Comparison of ENCODE assay signal across 11 mouse cellular contexts in the genomic region with DNA sequence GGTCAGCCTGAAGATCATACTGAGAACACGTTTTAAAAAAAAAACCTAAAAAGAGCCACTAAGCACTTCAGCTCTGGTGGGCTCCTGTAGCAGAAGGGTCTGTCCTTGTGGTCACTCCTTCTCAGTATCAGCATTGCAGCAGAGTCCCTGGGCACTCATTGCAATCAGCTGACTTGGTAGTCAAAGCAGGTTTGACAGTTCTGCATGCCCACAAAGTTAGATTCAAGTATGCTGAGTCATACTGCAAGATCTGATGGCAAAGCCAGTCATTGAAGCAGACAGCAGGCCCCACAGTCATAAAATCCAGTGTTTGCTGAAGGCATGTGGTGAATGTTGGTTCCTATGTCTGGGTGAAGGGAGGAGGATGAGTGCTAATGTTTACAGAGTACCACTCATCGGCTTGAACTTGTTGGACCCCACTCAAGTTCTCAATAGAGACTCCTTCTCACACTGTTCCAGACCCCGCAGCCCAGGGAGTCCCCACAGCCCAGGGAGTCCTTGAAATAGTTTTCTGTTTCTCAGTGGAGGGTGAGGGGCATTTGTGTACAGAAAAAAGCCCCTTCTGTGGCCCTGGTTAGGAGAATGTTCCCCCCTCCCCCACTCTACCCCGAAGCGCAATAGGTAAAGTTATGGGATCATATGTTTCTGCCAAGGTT. TPM values are rescaled to one million over a fixed set of nuclear protein-coding genes. Genes with fewer than 3 reads are reported as not detected.
DNase-seq lines count a peak whose midpoint lies in the region; ATAC-seq and TF ChIP-seq lines count a peak whose summit lies in the region.
"Had no signal": no experiment of that assay in that cellular context is flagged by ENCODE, and none has a peak within 500 bp of the region (broad histone marks: within the 10 kb centered on the region; RNA-seq: fewer than 3 reads in every experiment).

No protein-coding gene starts in this region.

- peaks cover 0 to 19% of the 10 kb centered on the region in 2 experiments; a peak in 2 of 4 replicates for H3K36me3 ChIP-seq in MEL (ENCODE audit: control insufficient read depth in 1 of 2, insufficient read depth in 2 of 2, low read length in 2 of 2)
- H3K36me3 ChIP-seq in liver, embryonic 16.5 days (ENCODE audit: control insufficient read depth, insufficient read depth): no peaks in the 10 kb centered on the region
- H3K36me3 ChIP-seq in forebrain, embryonic 16.5 days (ENCODE audit: control insufficient read depth, insufficient read depth): no peaks in the 10 kb centered on the region

- no peaks in the 10 kb centered on the region for H3K79me2 ChIP-seq in MEL (ENCODE audit: control insufficient read depth, insufficient read depth, low read length, poor library complexity)

- TF ChIP-seq RAD21 in MEL (IDR thresholded peaks at IDR 0.05; ENCODE audit: low read depth, low read length): no peak

- peak; percentile 63 for ATAC-seq in liver, embryonic 16.5 days (ENCODE audit: low read depth)
- no peak for ATAC-seq in forebrain, embryonic 16.5 days

- no peak overlapping the region for H3K9ac ChIP-seq in MEL (ENCODE audit: control insufficient read depth, low read depth, low read length, poor library complexity, severe bottlenecking)
- H3K9ac ChIP-seq in liver, embryonic 16.5 days (ENCODE audit: low read depth, low read length): no peak overlapping the region
- no peak overlapping the region for H3K9ac ChIP-seq in forebrain, embryonic 16.5 days (replicated peaks; ENCODE audit: low read depth, low read length)

- H3K27me3 ChIP-seq in MEL (ENCODE audit: control insufficient read depth in 1 of 2, insufficient read depth in 2 of 2, low read length in 2 of 2): no peaks in the 10 kb centered on the region
- no peaks in the 10 kb centered on the region for H3K27me3 ChIP-seq in liver, embryonic 16.5 days (ENCODE audit: control insufficient read depth, insufficient read depth, low read depth, low read length)
- no peaks in the 10 kb centered on the region for H3K27me3 ChIP-seq in forebrain, embryonic 16.5 days (replicated peaks; ENCODE audit: control insufficient read depth, insufficient read depth, low read length)

- peaks cover 18 to 23% of the 10 kb centered on the region in 2 experiments for H3K4me1 ChIP-seq in MEL (ENCODE audit: control insufficient read depth in 1 of 2, insufficient read depth in 2 of 2, low read length in 2 of 2)
- peaks cover 10% of the 10 kb centered on the region; the same call in 1 of the 2 replicates for H3K4me1 ChIP-seq in liver, embryonic 16.5 days (ENCODE audit: control insufficient read depth, low read depth, low read length)
- no peaks in the 10 kb centered on the region for H3K4me1 ChIP-seq in forebrain, embryonic 16.5 days (replicated peaks; ENCODE audit: control insufficient read depth, insufficient read depth, low read length)

- TF ChIP-seq POLR2A in MEL (IDR thresholded peaks at IDR 0.05; ENCODE audit: control insufficient read depth in 1 of 2, insufficient read depth in 1 of 2, low read depth in 1 of 2, low read length in 2 of 2, poor library complexity in 1 of 2): no peak

- WGBS in liver, embryonic 16.5 days (ENCODE audit: insufficient replicate concordance): 63% methylated on average over 5 of the region's 5 CpGs
- 82% methylated on average over 5 of the region's 5 CpGs for WGBS in forebrain, embryonic 16.5 days

- H3K4me3 ChIP-seq in MEL (ENCODE audit: control insufficient read depth in 1 of 2, insufficient read depth in 1 of 2, low read depth in 2 of 2, low read length in 2 of 2): no peak overlapping the region
- no peak overlapping the region for H3K4me3 ChIP-seq in liver, embryonic 16.5 days (ENCODE audit: low read depth, low read length)
- H3K4me3 ChIP-seq in forebrain, embryonic 16.5 days (replicated peaks; ENCODE audit: low read length): no peak overlapping the region

- H3K4me2 ChIP-seq in liver, embryonic 16.5 days (ENCODE audit: low read depth, low read length): no peak overlapping the region
- no peak overlapping the region for H3K4me2 ChIP-seq in forebrain, embryonic 16.5 days (ENCODE audit: low read length)

- H3K27ac ChIP-seq in MEL (ENCODE audit: control insufficient read depth, low read depth, low read length): no peak overlapping the region; the same call in 1 of the 2 replicates
- no peak overlapping the region for H3K27ac ChIP-seq in liver, embryonic 16.5 days (ENCODE audit: low read length)
- no peak overlapping the region for H3K27ac ChIP-seq in forebrain, embryonic 16.5 days (ENCODE audit: low read length)

- peak; percentile 37 to 86 for DNase-seq in adrenal gland, adult (ENCODE audit: inconsistent age in 2 of 2, low spot score in 1 of 2)
- DNase-seq in adrenal gland, postnatal 4 days (ENCODE audit: low spot score in 2 of 2): no peak
- DNase-seq in MEL (ENCODE audit: low read depth, low spot score): peak; percentile 83
- peak; percentile 72 for DNase-seq in fibroblast of lung, adult 2 months (ENCODE audit: low read depth)
- DNase-seq in frontal cortex, adult 2 months (ENCODE audit: extremely low spot score in 1 of 2, low spot score in 1 of 2): no peak
- no peak for DNase-seq in cerebellum, postnatal 36 days
- DNase-seq: embryo, embryonic 11 days; lung, adult 2 months; right cerebral cortex, postnatal 14 days had no signal

- TF ChIP-seq CTCF in MEL (IDR thresholded peaks at IDR 0.05 in 2 of 3, conservative IDR thresholded peaks at IDR 0.05 in 1 of 3; ENCODE audit: control insufficient read depth in 1 of 3, insufficient read depth in 1 of 3, low read depth in 2 of 3, low read length in 3 of 3, poor library complexity in 1 of 3, severe bottlenecking in 1 of 3): no peak

- no peaks in the 10 kb centered on the region for H3K9me3 ChIP-seq in MEL (replicated peaks; ENCODE audit: insufficient read depth, low read length)
- no peaks in the 10 kb centered on the region for H3K9me3 ChIP-seq in liver, embryonic 16.5 days (replicated peaks; ENCODE audit: control insufficient read depth, low read length)
- H3K9me3 ChIP-seq in forebrain, embryonic 16.5 days (ENCODE audit: control insufficient read depth, low read length): no peaks in the 10 kb centered on the region

- TF ChIP-seq EP300 in MEL (IDR thresholded peaks at IDR 0.05; ENCODE audit: low read depth in 1 of 2, low read length in 2 of 2): peak; percentile 71 to 73

TF ChIP-seq in MEL, 35 proteins besides CTCF, POLR2A, EP300 and RAD21:
- TF ChIP-seq ELF1 (IDR thresholded peaks at IDR 0.05; ENCODE audit: low read depth, low read length) (no peak), TCF12 (IDR thresholded peaks at IDR 0.05; ENCODE audit: low read depth, low read length) (peak; percentile 40; the same call in 1 of the 2 replicates), NELFE (IDR thresholded peaks at IDR 0.05; ENCODE audit: low read depth, low read length) (no peak; the same call in 1 of the 2 replicates), MAX (IDR thresholded peaks at IDR 0.05; ENCODE audit: low read length) (peak; percentile 71; the same call in 1 of the 2 replicates), SIN3A (IDR thresholded peaks at IDR 0.05; ENCODE audit: low read length) (peak; percentile 96), GABPA (IDR thresholded peaks at IDR 0.05; ENCODE audit: low read depth, low read length) (peak; percentile 90), MXI1 (IDR thresholded peaks at IDR 0.05; ENCODE audit: low read depth, low read length) (peak; percentile 93), HCFC1 (IDR thresholded peaks at IDR 0.05; ENCODE audit: low read depth, low read length) (no peak), ZNF384 (IDR thresholded peaks at IDR 0.05; ENCODE audit: low read depth, low read length) (peak; percentile 33; the same call in 1 of the 2 replicates), MAZ (IDR thresholded peaks at IDR 0.05; ENCODE audit: low read depth, low read length) (0 out of 2 replicates have a peak, but pooled peaks have one; percentile 28), POLR2AphosphoS2 (IDR thresholded peaks at IDR 0.05; ENCODE audit: low read length) (no peak), MYB (IDR thresholded peaks at IDR 0.05; ENCODE audit: low read depth, low read length) (no peak), JUND (IDR thresholded peaks at IDR 0.05; ENCODE audit: low read depth, low read length) (0 out of 2 replicates have a peak, but pooled peaks have one; percentile 45), MEF2A (IDR thresholded peaks at IDR 0.05; ENCODE audit: extremely low read depth, insufficient replicate concordance, low read depth, low read length, poor library complexity, severe bottlenecking) (no peak), TAL1 (IDR thresholded peaks at IDR 0.05; ENCODE audit: low read length) (peak; percentile 51; the same call in 1 of the 2 replicates), CHD1 (IDR thresholded peaks at IDR 0.05; ENCODE audit: low read depth, low read length) (no peak), UBTF (IDR thresholded peaks at IDR 0.05; ENCODE audit: borderline replicate concordance, insufficient read depth, low read depth, low read length) (no peak), MYC (IDR thresholded peaks at IDR 0.05; ENCODE audit: low read depth, low read length) (0 out of 2 replicates have a peak, but pooled peaks have one; percentile 43), ZMIZ1 (IDR thresholded peaks at IDR 0.05; ENCODE audit: low read depth, low read length) (no peak), USF1 (IDR thresholded peaks at IDR 0.05; ENCODE audit: low read depth, low read length) (peak; percentile 70), MAFK (IDR thresholded peaks at IDR 0.05; ENCODE audit: borderline replicate concordance, low read depth, low read length) (peak; percentile 85; the same call in 1 of the 2 replicates), NRF1 (IDR thresholded peaks at IDR 0.05; ENCODE audit: insufficient read depth, low read depth, low read length, poor library complexity, severe bottlenecking) (no peak), GATA1 (IDR thresholded peaks at IDR 0.05; ENCODE audit: low read depth, low read length) (peak; percentile 45; the same call in 1 of the 2 replicates), E2F4 (IDR thresholded peaks at IDR 0.05; ENCODE audit: borderline replicate concordance, low read depth, low read length) (no peak), RCOR1 (IDR thresholded peaks at IDR 0.05; ENCODE audit: low read depth, low read length) (peak; percentile 44; the same call in 1 of the 2 replicates), ETS1 (IDR thresholded peaks at IDR 0.05; ENCODE audit: low read depth, low read length) (peak; percentile 94)

RNA-seq across cellular contexts. Expression of a gene that starts 47.2 kb away (rescaled TPM):
- 100 to 1,000 TPM; 293 to 303 TPM for total RNA-seq in adrenal gland, postnatal 4 days (2021)
- 46.5 and 53.1 TPM in 2 replicates for total RNA-seq in MEL (2012; rRNA removed)
- polyA plus RNA-seq in MEL (2012; ENCODE audit: insufficient read depth in 1 of 2, insufficient read length in 2 of 2, low read depth in 1 of 2, low replicate concordance in 2 of 2, missing spikeins in 1 of 2): 100 to 1,000 TPM in 1 of 2 experiments, 10 to 100 TPM in 1; 57.8 to 202 TPM
- polyA plus RNA-seq in liver, embryonic 16.5 days (2015; fragmentation: Nextera tagmentation; extraction: Ambion mirVana): 9.8 and 11.4 TPM in 2 replicates
- polyA plus RNA-seq in frontal cortex, adult 2 months (2012; rRNA removed): 587 and 624 TPM in 2 replicates
- polyA plus RNA-seq in forebrain, embryonic 16.5 days (2015; fragmentation: Nextera tagmentation; extraction: Ambion mirVana): 131 and 134 TPM in 2 replicates

Comparison
In these comparisons a context has a peak if more than half of its experiments do, and no peak if none do; other contexts are left out.
1. DNase-seq: peak in adrenal gland, adult (2 of 2), MEL (single experiment) and fibroblast of lung, adult 2 months (single experiment); none in adrenal gland, postnatal 4 days (0 of 2), frontal cortex, adult 2 months (0 of 2) and cerebellum, postnatal 36 days (0 of 2).